Mouse (Mus musculus) forebrain, embryonic 14.5 days (tissue): Measurements from ENCODE around the gene Zfyve19. TPM values are rescaled to one million over a fixed set of nuclear protein-coding genes. Genes with fewer than 3 reads are reported as not detected.
A peak's percentile ranks its signal among the peaks of the same experiment; 100 is the strongest.

Experiments used
- ATAC-seq: fragments of 200-750 bp; cut with Nextera tagmentation; 2 replicates; pipeline ENCODE4 v1.8.0; 2017; ENCODE audit warnings: mild to moderate bottlenecking, moderate library complexity
- DNase-seq: peaks from one replicate; pipeline ENCODE4 v3.0.0-alpha.2; 2015; ENCODE audit warnings: low spot score
- H3K27ac ChIP-seq: fragments of 300-500 bp; sonication (generic); 2 replicates; pipeline ENCODE4 v1.5.1; 2014; ENCODE audit warnings: low read depth, mild to moderate bottlenecking, control low read depth, low read length, moderate library complexity
- H3K27me3 ChIP-seq: fragments of 300-500 bp; sonication (generic); replicated peaks from 2 replicates; pipeline ENCODE4 v1.6.1; 2014; ENCODE audit warnings: low read length, control low read depth, mixed read lengths; ENCODE audit not compliant: control insufficient read depth, insufficient read depth
- H3K36me3 ChIP-seq: fragments of 300-500 bp; sonication (generic); 2 replicates; pipeline ENCODE4 v1.6.1; 2014; ENCODE audit warnings: low read length, control low read depth; ENCODE audit not compliant: control insufficient read depth, insufficient read depth
- H3K4me1 ChIP-seq: fragments of 300-500 bp; sonication (generic); 2 replicates; pipeline ENCODE4 v1.6.1; 2014; ENCODE audit warnings: antibody characterized with exemption, low read length, control low read depth; ENCODE audit not compliant: control insufficient read depth, insufficient read depth
- H3K4me2 ChIP-seq: fragments of 300-500 bp; sonication (generic); 2 replicates; pipeline ENCODE4 v1.6.1; 2014; ENCODE audit warnings: mild to moderate bottlenecking, control low read depth, low read length
- H3K4me3 ChIP-seq: fragments of 300-500 bp; sonication (generic); 2 replicates; pipeline ENCODE4 v1.5.1; 2014; ENCODE audit warnings: low read depth, low read length, control low read depth
- H3K9ac ChIP-seq: fragments of 300-500 bp; sonication (generic); 2 replicates; pipeline ENCODE4 v1.6.1; 2014; ENCODE audit warnings: mild to moderate bottlenecking, low read length, control low read depth, moderate library complexity
- H3K9me3 ChIP-seq: fragments of 300-500 bp; sonication (generic); replicated peaks from 2 replicates; pipeline ENCODE4 v1.6.1; 2016; ENCODE audit warnings: low read length, control low read depth, mixed read lengths; ENCODE audit not compliant: control insufficient read depth
- WGBS: fragments of 180-500 bp; shearing (Covaris S2); extraction: QIAGEN DNeasy Blood & Tissue Kit; methylation state at CpG from one replicate; pipeline ENCODE4 v1.1.7; 2014; 5-methylcytosine and 5-hydroxymethylcytosine counted together
- polyA plus RNA-seq: library from polyadenylated mRNA; unstranded; fragments of >200 nt; fragmentation: Nextera tagmentation; extraction: Ambion mirVana; gene quantifications from 2 replicates; pipeline ENCODE4 v1.2.1, GENCODE M21; 2014

Gene Zfyve19
- polyA plus RNA-seq, 1 experiment from 2014 or later, result 67.6 TPM

DNA sequence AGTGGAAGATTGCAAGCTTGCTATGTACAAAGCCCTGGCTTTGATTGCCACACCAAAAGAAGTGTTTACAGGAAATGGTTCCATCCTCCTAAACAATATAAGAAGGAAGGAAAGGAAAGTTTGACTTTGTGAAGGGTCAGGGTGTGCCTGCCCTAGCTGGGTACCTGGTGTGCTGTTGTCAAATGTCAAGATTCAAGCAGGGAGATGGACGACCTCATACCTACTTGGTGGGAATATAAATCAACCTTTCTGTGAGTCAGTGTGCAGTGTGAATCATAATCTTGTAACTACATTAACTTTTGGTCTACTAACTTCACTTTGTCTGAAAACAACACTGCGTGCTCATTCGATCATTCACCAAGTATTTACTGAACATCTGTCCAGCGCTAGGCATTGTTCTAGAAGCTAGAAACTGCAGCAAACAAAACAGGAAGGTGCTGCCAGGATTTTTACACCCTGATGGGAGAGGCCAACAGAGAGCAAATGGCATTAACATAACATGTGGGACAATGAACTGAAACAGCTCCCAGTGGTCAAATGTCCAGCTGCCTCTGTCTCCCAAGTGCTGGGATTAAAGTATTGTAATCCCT lies 4.5 kb upstream of the Zfyve19 start:
- Histone ChIP-seq H3K27ac (no peak overlapping the region), H3K4me1 (no peaks in the 10 kb centered on the region), H3K4me2 (no peak overlapping the region), H3K9me3 (no peaks in the 10 kb centered on the region), H3K4me3 (no peak overlapping the region), H3K36me3 (no peaks in the 10 kb centered on the region), H3K27me3 (no peaks in the 10 kb centered on the region), H3K9ac (no peak overlapping the region)
- no peak for ATAC-seq
- WGBS, result 81% methylated on average over 4 of the region's 4 CpGs
- DNase-seq, result no peak

DNA sequence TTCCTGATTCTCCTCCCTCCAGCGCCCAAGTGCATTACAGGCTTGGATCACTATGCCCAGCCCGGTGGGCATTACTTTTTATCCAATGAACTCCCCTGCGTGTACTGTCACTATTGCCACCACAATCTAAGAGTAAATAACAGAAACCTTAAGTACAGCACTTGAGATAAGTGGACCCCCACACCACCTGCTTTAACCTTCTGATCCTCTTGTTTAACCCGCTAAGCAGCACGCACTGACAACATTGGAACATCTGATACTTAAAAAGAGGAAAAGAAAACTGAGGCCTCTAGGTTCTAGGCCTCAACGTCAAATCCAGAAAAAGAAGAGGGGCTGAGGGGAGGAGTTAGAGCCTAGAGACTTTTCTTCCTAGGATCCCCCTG lies 465 bp upstream of the Zfyve19 start:
- Histone ChIP-seq H3K27me3 (no peaks in the 10 kb centered on the region), H3K4me3 (peak overlapping the region; percentile 69), H3K9me3 (no peaks in the 10 kb centered on the region), H3K9ac (peak overlapping the region; percentile 62), H3K36me3 (peaks cover 26% of the 10 kb centered on the region), H3K4me1 (0 out of 2 replicates have a peak, but pooled peaks cover 4% of the 10 kb centered on the region), H3K27ac (peak overlapping the region; percentile 76; the same call in 1 of the 2 replicates), H3K4me2 (peak overlapping the region; percentile 59)
- DNase-seq (no peak), ATAC-seq (no peak; the same call in 1 of the 2 replicates)
- WGBS, result 22% methylated on average over 6 of the region's 6 CpGs

GRCm38 (mm10) chr2:119209176-119209507 lies 725 bp downstream of the Zfyve19 start:
- DNase-seq (no peak), ATAC-seq (peak; percentile 1)
- Histone ChIP-seq H3K27me3 (no peaks in the 10 kb centered on the region), H3K27ac (peak overlapping the region; percentile 63; the same call in 1 of the 2 replicates), H3K4me2 (peak overlapping the region; percentile 65), H3K9ac (peak overlapping the region; percentile 79), H3K36me3 (peaks cover 30% of the 10 kb centered on the region), H3K4me1 (0 out of 2 replicates have a peak, but pooled peaks cover 4% of the 10 kb centered on the region), H3K4me3 (peak overlapping the region; percentile 69), H3K9me3 (no peaks in the 10 kb centered on the region)
- 2% methylated on average over 13 of the region's 13 CpGs for WGBS

DNA sequence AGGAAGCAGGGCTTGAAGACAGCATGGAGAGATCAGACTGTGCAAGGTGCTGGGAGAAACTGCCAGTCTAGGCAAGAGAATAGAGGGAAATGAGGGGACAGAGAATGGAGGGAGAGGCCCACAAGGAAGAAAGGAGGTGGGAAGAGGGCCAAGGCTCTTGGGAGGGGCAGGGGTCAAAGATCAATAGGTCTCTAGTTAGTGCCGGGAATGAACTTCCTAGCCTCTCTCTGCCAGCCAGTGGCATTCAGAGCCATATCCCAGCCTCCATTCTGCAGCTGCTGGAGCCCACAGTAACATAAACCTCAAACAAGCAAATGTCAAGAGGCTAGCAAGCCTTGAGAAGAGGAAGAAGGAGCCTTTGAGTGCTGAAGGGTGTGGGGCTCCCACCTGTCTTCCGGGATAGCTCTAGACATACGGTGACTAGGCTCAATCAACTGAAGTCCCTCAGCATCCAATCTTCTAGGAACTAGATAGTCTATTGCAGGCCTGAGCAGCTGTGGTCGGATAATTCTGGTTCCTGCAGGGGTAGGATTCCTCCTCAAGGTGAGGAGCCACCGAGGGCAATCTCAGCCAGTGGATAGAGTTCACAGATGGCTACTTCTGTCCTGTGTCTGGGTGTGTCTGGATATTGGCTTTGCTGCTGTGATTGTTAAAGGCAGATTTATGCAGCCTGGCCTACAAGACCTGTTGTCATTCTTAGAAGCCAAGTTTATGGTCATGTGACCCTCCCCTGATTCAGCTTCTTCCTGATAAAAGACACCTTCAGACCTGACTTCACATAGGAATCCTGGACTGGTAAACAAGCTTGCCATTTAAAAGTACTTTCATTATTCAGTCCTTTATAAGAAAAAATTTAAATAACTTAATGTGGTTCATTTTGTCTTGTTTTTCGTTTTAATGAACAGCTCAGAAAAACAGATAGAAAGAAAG lies 21.6 kb downstream of the Zfyve19 start, which contains the start of gene Ppp1r14d:
Ppp1r14d (minus strand) TSS at position 132 of the 930 bp plus-strand sequence.
- Histone ChIP-seq H3K9me3 (no peaks in the 10 kb centered on the region), H3K4me3 (no peak within 1 kb of the TSS), H3K27ac (no peak within 1 kb of the TSS), H3K4me2 (no peak within 1 kb of the TSS), H3K4me1 (no peaks in the 10 kb centered on the region), H3K27me3 (no peaks in the 10 kb centered on the region), H3K9ac (no peak within 1 kb of the TSS), H3K36me3 (no peaks in the 10 kb centered on the region)
- DNase-seq (no peak), ATAC-seq (no peak)
- 77% methylated on average over 6 of the region's 6 CpGs for WGBS

- Histone ChIP-seq H3K9ac (0 out of 2 replicates have a peak overlapping the region, but pooled peaks have one; percentile 32), H3K27ac (no peak overlapping the region)
- no peak for DNase-seq
Measured at GRCm38 (mm10) chr2:119236682-119237209, 28.3 kb downstream of the Zfyve19 start.

GRCm38 (mm10) chr2:119237210-119237870 lies 28.9 kb downstream of the Zfyve19 start, which contains the start of gene Spint1:
Spint1 (plus strand) TSS chr2:119237362.
- H3K27ac ChIP-seq, result no peak within 1 kb of the TSS
- H3K4me2 ChIP-seq, result peak within 1 kb of the TSS; percentile 54
- 0 out of 2 replicates have a peak within 1 kb of the TSS, but pooled peaks have one; percentile 32 for H3K9ac ChIP-seq
- H3K9me3 ChIP-seq, result no peaks in the 10 kb centered on the region
- WGBS, result under 1% methylated on average over 68 of the region's 73 CpGs
- H3K4me3 ChIP-seq, result peak within 1 kb of the TSS; percentile 34
- 0 out of 2 replicates have a peak, but pooled peaks cover 3% of the 10 kb centered on the region for H3K4me1 ChIP-seq
- ATAC-seq (no peak), DNase-seq (no peak)
- H3K27me3 ChIP-seq, result peaks cover 48% of the 10 kb centered on the region
- no peaks in the 10 kb centered on the region for H3K36me3 ChIP-seq

More at GRCm38 (mm10) chr2:119236682-119237209, 28.3 kb downstream of the Zfyve19 start:
- H3K4me3 ChIP-seq, result peak overlapping the region; percentile 34
- H3K9me3 ChIP-seq, result no peaks in the 10 kb centered on the region
- H3K4me1 ChIP-seq, result 0 out of 2 replicates have a peak, but pooled peaks cover 3% of the 10 kb centered on the region
- H3K4me2 ChIP-seq, result peak overlapping the region; percentile 54
- no peak for ATAC-seq
- peaks cover 48% of the 10 kb centered on the region for H3K27me3 ChIP-seq
- H3K36me3 ChIP-seq, result no peaks in the 10 kb centered on the region
- WGBS, result 6% methylated on average over 21 of the region's 25 CpGs

DNA sequence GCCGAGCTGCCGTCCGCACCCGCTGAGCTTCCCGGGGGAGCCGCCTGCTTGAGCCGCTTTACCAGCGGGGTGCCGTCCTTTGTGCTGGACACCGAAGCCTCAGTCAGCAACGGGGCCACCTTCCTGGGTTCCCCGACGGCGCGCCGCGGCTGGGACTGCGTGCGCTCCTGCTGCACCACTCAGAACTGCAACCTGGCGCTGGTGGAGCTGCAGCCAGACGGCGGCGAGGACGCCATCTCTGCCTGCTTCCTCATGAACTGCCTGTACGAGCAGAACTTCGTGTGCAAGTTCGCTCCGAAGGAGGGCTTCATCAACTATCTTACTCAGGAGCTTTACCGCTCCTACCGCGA lies 29.4 kb downstream of the Zfyve19 start:
- 0 out of 2 replicates have a peak, but pooled peaks cover 3% of the 10 kb centered on the region for H3K4me1 ChIP-seq
- H3K9me3 ChIP-seq, result no peaks in the 10 kb centered on the region
- H3K27me3 ChIP-seq, result peaks cover 48% of the 10 kb centered on the region
- no peak overlapping the region for H3K27ac ChIP-seq
- no peak overlapping the region for H3K9ac ChIP-seq
- H3K4me2 ChIP-seq, result peak overlapping the region; percentile 54
- H3K4me3 ChIP-seq, result peak overlapping the region; percentile 34
- DNase-seq (no peak), ATAC-seq (no peak)
- H3K36me3 ChIP-seq, result no peaks in the 10 kb centered on the region
- under 1% methylated on average over 31 of the region's 31 CpGs for WGBS

DNA sequence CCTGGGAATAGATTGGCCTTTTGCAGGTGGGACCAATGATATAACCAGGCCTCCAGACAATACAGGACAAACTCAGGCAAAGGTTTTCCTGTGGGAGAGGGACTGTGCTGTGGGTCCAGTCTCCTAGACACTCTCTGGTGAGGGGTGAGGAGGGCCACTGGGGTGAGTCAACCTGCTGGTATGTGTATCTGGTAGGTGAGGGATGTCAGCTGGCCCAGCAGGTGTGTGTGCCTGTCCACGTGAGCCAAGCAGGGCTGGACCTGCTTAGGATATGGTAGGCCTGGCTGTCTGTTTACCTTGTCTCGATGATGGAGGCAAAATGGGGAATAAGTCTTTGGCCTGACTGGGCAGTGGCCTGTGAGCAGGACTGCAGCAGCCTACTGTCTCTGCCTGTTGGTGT lies 30.3 kb downstream of the Zfyve19 start:
- H3K4me3 ChIP-seq, result no peak overlapping the region
- H3K9ac ChIP-seq, result no peak overlapping the region
- H3K9me3 ChIP-seq, result no peaks in the 10 kb centered on the region
- 0 out of 2 replicates have a peak, but pooled peaks cover 3% of the 10 kb centered on the region for H3K4me1 ChIP-seq
- no peak overlapping the region for H3K4me2 ChIP-seq
- H3K27me3 ChIP-seq, result peaks cover 48% of the 10 kb centered on the region
- WGBS, result 74% methylated on average over 2 of the region's 2 CpGs
- ATAC-seq (no peak), DNase-seq (no peak)
- no peak overlapping the region for H3K27ac ChIP-seq
- H3K36me3 ChIP-seq, result no peaks in the 10 kb centered on the region
